Mouse (Mus musculus): ENCODE data around the gene Hoxb8. TPM values are rescaled to one million over a fixed set of nuclear protein-coding genes. Genes with fewer than 3 reads are reported as not detected.

Hoxb8 gene
- polyA plus RNA-seq, 1 experiment from 2014 or later, result not detected

DNA sequence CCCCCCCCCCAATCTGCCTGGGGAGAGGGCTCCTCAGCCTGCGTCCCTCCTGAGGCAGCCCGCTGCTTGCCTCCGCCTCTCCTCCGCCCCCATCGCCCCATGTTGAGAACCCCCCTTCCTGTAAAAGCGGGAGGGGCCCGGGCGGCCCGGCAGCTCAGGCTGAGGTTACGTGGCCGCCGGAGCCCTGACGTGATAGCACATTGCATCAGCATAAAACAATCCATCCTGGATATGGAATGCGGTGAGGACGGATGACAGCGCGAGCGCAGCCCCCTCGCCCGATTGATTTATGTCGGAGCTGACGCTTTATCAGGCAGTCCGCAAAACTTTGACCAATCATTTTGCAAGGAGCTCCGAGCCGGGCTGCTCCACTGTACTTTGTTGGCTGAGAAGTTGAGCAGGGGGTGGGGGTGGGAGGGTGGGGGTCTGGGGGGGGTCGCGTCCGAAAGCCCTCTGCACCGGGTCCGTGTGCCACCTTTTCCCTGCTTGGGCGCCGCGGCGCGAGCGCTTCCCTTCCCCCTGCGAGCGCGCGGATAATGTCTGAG, 10.6 kb upstream of the Hoxb8 start, which contains the start of gene Hoxb9:
Gene Hoxb9, plus strand, starts transcription at position 462 of the 545 bp plus-strand sequence.
- peak within 1 kb of the TSS; percentile 23; the same call in 1 of the 2 replicates for H3K4me2 ChIP-seq
- H3K27ac ChIP-seq, result no peak within 1 kb of the TSS
- peaks cover 98% of the 10 kb centered on the region for H3K27me3 ChIP-seq
- no peaks in the 10 kb centered on the region for H3K9me3 ChIP-seq (replicated peaks)
- DNase-seq (no peak), ATAC-seq (ENCODE audit: low read depth) (no peak)
- under 1% methylated on average over 38 of the region's 40 CpGs for WGBS (ENCODE audit: insufficient replicate concordance)
- H3K36me3 ChIP-seq, result no peaks in the 10 kb centered on the region
- H3K4me1 ChIP-seq (replicated peaks), result peaks cover 6% of the 10 kb centered on the region; the same call in 1 of the 2 replicates
- peak within 1 kb of the TSS; percentile 27 for H3K4me3 ChIP-seq (replicated peaks)
- H3K9ac ChIP-seq, result no peak within 1 kb of the TSS

- H3K4me2 ChIP-seq, result peak overlapping the region; percentile 23; the same call in 1 of the 2 replicates
- H3K4me1 ChIP-seq (replicated peaks), result peaks cover 6% of the 10 kb centered on the region; the same call in 1 of the 2 replicates
- 1% methylated on average over 51 of the region's 52 CpGs for WGBS (ENCODE audit: insufficient replicate concordance)
- no peak overlapping the region for H3K27ac ChIP-seq
- no peaks in the 10 kb centered on the region for H3K36me3 ChIP-seq
- H3K9me3 ChIP-seq (replicated peaks), result no peaks in the 10 kb centered on the region
- no peak for ATAC-seq (ENCODE audit: low read depth)
- no peak for DNase-seq
- peaks cover 98% of the 10 kb centered on the region for H3K27me3 ChIP-seq
- no peak overlapping the region for H3K9ac ChIP-seq
- peak overlapping the region; percentile 27 for H3K4me3 ChIP-seq (replicated peaks)
Observed at GRCm38 (mm10) chr11:96271541-96272011, 10.1 kb upstream of the Hoxb8 start.

DNA sequence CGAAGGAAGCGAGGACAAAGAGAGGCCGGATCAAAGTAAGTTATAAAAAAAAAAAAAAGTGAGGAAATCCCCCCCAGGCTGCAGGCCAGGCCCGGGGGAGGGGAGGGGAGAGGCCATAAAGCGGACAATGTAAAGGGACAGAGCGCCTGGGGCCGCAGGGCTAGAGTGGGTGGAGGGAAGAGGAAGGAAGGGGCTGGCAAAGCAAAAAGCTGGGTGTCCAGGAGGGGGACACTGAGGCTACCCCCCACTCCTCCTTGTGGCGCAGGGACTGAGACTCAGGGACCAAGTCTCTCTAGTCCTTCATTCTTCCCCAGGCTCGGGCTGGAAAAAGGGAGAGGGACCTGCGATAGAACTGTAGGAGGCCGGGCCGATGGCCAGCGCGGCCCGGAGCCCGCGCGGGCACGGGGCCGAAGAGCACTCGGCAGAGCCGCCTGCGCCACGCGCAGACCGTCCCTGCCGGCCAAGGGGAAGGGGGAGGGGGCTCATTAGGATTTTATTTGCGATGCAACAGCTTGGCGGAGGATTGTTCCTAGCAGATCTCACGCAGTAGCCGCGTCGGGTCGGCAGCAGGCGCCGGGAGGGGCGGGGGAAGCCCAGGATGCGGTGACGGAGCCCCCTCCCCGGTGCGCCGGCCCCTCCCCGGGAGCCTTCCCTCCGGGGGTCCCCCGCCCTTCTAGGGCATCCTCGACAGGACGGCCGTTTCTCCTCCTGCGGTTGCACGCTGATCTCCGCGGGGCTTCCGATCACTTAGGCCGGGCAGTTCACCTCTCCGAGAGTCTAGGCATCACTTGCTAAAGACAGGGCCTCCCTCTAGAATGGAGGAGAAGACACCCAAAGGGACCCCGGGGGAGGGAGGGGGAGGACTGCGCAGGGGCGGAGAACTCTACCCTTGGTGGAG, 9.4 kb upstream of the Hoxb8 start:
- H3K36me3 ChIP-seq, result no peaks in the 10 kb centered on the region
- no peak overlapping the region for H3K9ac ChIP-seq
- no peak for DNase-seq
- H3K9me3 ChIP-seq (replicated peaks), result no peaks in the 10 kb centered on the region
- 1% methylated on average over 58 of the region's 58 CpGs for WGBS (ENCODE audit: insufficient replicate concordance)
- peaks cover 6% of the 10 kb centered on the region; the same call in 1 of the 2 replicates for H3K4me1 ChIP-seq (replicated peaks)
- H3K4me2 ChIP-seq, result no peak overlapping the region
- H3K27me3 ChIP-seq, result peaks cover 98% of the 10 kb centered on the region
- no peak overlapping the region for H3K27ac ChIP-seq
- H3K4me3 ChIP-seq (replicated peaks), result 0 out of 2 replicates have a peak overlapping the region, but pooled peaks have one; percentile 27
- no peak for ATAC-seq (ENCODE audit: low read depth)

GRCm38 (mm10) chr11:96274428-96274827, 7.3 kb upstream of the Hoxb8 start:
- H3K9me3 ChIP-seq (replicated peaks), result no peaks in the 10 kb centered on the region
- peaks cover 100% of the 10 kb centered on the region for H3K27me3 ChIP-seq
- H3K4me1 ChIP-seq (replicated peaks), result peaks cover 6% of the 10 kb centered on the region; the same call in 1 of the 2 replicates
- no peak overlapping the region for H3K4me3 ChIP-seq (replicated peaks)
- DNase-seq (no peak), ATAC-seq (ENCODE audit: low read depth) (no peak)
- H3K9ac ChIP-seq, result no peak overlapping the region
- no peaks in the 10 kb centered on the region for H3K36me3 ChIP-seq
- no peak overlapping the region for H3K4me2 ChIP-seq
- 18% methylated on average over 10 of the region's 10 CpGs for WGBS (ENCODE audit: insufficient replicate concordance)
- H3K27ac ChIP-seq, result no peak overlapping the region

DNA sequence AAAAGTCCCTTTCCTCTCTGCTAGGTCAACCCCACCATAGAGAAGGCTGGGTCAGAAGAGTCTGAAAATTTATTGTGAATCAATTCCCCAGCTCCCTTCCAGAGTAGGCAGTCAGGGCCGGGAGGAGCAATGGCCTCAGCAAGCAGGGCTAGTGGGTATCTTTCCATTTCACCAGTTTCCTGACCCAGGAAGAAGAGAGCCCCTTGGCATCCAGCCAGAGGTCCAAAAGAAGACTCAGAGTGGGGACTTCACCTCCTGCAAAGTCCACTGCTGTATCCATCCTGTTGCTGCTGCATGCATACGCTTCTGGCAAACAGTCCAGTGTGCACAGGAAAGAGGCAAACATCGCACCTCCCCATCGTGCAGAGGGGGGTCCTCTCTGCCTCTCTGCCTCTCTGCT, 5.8 kb upstream of the Hoxb8 start:
- H3K4me1 ChIP-seq (replicated peaks), result peaks cover 5% of the 10 kb centered on the region; the same call in 1 of the 2 replicates
- no peak for DNase-seq
- H3K9ac ChIP-seq, result no peak overlapping the region
- no peaks in the 10 kb centered on the region for H3K9me3 ChIP-seq (replicated peaks)
- no peaks in the 10 kb centered on the region for H3K36me3 ChIP-seq
- WGBS (ENCODE audit: insufficient replicate concordance), result 20% methylated on average over 4 of the region's 4 CpGs
- H3K27ac ChIP-seq, result no peak overlapping the region
- H3K4me2 ChIP-seq, result no peak overlapping the region
- H3K4me3 ChIP-seq (replicated peaks), result no peak overlapping the region
- peaks cover 100% of the 10 kb centered on the region for H3K27me3 ChIP-seq
- no peak for ATAC-seq (ENCODE audit: low read depth)

- no peak overlapping the region for H3K27ac ChIP-seq
- ATAC-seq (ENCODE audit: low read depth) (no peak), DNase-seq (no peak)
- no peak overlapping the region for H3K4me3 ChIP-seq (replicated peaks)
- peaks cover 100% of the 10 kb centered on the region for H3K27me3 ChIP-seq
- no peak overlapping the region for H3K9ac ChIP-seq
- WGBS (ENCODE audit: insufficient replicate concordance), result 2% methylated on average over 35 of the region's 35 CpGs
- H3K9me3 ChIP-seq (replicated peaks), result no peaks in the 10 kb centered on the region
- no peaks in the 10 kb centered on the region for H3K36me3 ChIP-seq
- no peaks in the 10 kb centered on the region for H3K4me1 ChIP-seq (replicated peaks)
- no peak overlapping the region for H3K4me2 ChIP-seq
Observed at GRCm38 (mm10) chr11:96277151-96278044, 4.3 kb upstream of the Hoxb8 start.

GRCm38 (mm10) chr11:96278324-96278723, 3.4 kb upstream of the Hoxb8 start:
- Histone ChIP-seq H3K27ac (no peak overlapping the region), H3K9ac (no peak overlapping the region), H3K4me2 (no peak overlapping the region), H3K9me3 (replicated peaks) (no peaks in the 10 kb centered on the region), H3K4me1 (replicated peaks) (no peaks in the 10 kb centered on the region), H3K27me3 (peaks cover 100% of the 10 kb centered on the region), H3K4me3 (replicated peaks) (no peak overlapping the region), H3K36me3 (no peaks in the 10 kb centered on the region)
- DNase-seq (no peak), ATAC-seq (ENCODE audit: low read depth) (no peak)
- WGBS (ENCODE audit: insufficient replicate concordance), result 19% methylated on average over 14 of the region's 14 CpGs

DNA sequence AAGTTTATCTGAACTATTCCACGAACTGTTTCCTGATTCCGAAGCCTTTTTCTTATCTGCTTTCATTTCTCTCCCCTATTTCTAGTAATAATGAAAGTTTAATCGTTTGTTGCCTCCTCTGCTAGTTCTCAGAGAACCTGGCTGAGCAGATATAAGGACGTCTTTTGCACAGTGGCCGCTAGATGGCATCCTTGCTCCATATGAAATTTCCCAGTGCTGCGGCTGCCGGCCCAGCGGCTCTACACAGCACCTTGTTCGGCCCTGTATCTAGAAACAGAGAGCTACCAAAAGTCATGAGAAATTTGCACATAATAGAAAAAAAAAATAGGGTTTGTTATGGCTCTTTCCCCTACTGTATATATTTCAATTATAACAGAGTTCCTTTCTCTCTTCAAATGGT, 2.9 kb upstream of the Hoxb8 start:
- no peak for ATAC-seq (ENCODE audit: low read depth)
- Histone ChIP-seq H3K4me3 (replicated peaks) (no peak overlapping the region), H3K4me2 (no peak overlapping the region), H3K9me3 (replicated peaks) (no peaks in the 10 kb centered on the region), H3K27ac (no peak overlapping the region), H3K27me3 (peaks cover 100% of the 10 kb centered on the region), H3K9ac (no peak overlapping the region), H3K4me1 (replicated peaks) (no peaks in the 10 kb centered on the region), H3K36me3 (no peaks in the 10 kb centered on the region)
- WGBS (ENCODE audit: insufficient replicate concordance), result 1% methylated on average over 9 of the region's 9 CpGs
- peak; percentile 29 for DNase-seq

DNA sequence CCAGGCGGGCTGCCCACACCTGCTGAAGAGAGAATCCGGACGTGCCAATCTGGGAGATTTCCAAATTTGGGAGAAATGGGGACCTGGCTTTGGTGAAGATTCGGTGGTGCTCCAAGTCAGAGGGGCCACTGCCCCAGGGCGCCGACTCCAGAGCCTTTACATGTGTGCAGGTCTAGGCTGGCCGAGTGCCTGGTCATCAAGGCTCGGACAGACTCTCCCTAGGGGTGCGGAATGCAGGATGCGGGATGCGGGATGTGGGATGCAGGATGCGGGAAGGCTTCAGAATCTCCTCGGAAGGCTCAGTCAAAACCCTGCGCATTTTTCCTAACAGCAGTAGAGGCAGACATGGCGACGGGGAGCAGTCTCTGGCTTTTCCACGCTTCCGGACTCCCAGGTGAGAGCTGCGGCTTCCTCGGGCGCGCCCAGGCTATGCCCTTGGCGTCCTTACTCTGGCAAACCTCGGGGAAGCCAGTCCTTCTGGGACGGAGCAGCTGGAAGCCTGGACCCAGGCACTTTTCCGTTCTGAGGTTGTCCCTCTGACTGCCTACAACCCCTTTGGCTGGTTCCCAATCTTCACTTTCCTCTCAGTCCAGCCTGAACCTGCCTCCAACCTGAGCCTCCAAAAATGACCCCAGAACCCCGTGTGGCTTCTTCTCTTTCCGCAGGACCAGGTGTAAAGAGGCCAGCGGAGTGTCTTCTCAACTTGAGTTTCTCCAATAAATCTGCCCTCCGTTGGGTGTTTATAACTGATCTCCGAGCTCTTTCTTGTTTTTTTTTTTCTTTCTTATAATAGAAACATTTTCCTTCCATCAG, 2.1 kb upstream of the Hoxb8 start:
- H3K27ac ChIP-seq, result no peak overlapping the region
- no peak overlapping the region for H3K4me2 ChIP-seq
- H3K27me3 ChIP-seq, result peaks cover 100% of the 10 kb centered on the region
- H3K9ac ChIP-seq, result no peak overlapping the region
- H3K36me3 ChIP-seq, result no peaks in the 10 kb centered on the region
- no peak overlapping the region for H3K4me3 ChIP-seq (replicated peaks)
- H3K4me1 ChIP-seq (replicated peaks), result peaks cover 4% of the 10 kb centered on the region
- DNase-seq, result no peak
- WGBS (ENCODE audit: insufficient replicate concordance), result 4% methylated on average over 31 of the region's 31 CpGs
- no peak for ATAC-seq (ENCODE audit: low read depth)
- no peaks in the 10 kb centered on the region for H3K9me3 ChIP-seq (replicated peaks)

All from liver, embryonic 13.5 days (tissue).